Comparison of ENCODE assay signal across 9 mouse cellular contexts in the genomic region with DNA sequence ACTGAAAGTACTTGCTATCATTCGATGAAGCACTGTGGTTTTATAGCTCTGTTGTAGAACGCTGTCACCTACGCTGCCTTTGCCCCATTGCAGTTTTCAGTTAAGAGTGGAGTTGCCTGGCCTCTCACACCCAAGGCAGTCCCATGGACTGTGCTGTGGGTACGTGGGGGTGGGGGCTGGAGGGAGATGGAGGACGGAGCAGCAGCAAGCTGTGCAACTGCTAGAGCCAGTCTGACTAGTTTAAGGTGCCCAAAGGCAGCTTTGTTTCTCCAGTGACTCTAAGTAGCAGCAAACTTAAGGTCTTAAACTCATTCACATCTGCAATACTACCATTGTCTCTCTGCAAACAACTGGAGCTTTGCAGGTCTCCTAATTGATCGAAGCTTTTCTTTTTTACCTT.
DNase-seq lines count a peak whose midpoint lies in the region; TF ChIP-seq lines count a peak whose summit lies in the region.
"Had no signal": no experiment of that assay in that cellular context is flagged by ENCODE, and none has a peak within 500 bp of the region (broad histone marks: within the 10 kb centered on the region; RNA-seq: fewer than 3 reads in every experiment).

No protein-coding gene starts in this region.

- no peak for DNase-seq in gastrocnemius, adult 2 months
- DNase-seq in gastrocnemius, postnatal 14 days: no peak
- peak; percentile 75 for DNase-seq in urinary bladder, postnatal 14 days (ENCODE audit: low spot score)
- no peak for DNase-seq in urinary bladder, postnatal 10 days (ENCODE audit: low spot score)
- DNase-seq in liver: peak; percentile 48
- no peak for DNase-seq in testis, postnatal 10 days (ENCODE audit: low spot score)
- DNase-seq in frontal cortex, postnatal 14 days (ENCODE audit: low spot score in 2 of 2): no peak
- no peak for DNase-seq in adrenal gland, postnatal 14 days
- DNase-seq: layer of hippocampus, postnatal 36 days had no signal

- no peak overlapping the region for H3K4me3 ChIP-seq in gastrocnemius, adult 2 months

- intact Hi-C loops in gastrocnemius, adult 2 months (cut with DNase I): loop anchor here (1.0 to 10.0 kb wide), 3 partner anchors 158 to 219 kb away; no protein-coding TSS in a partner anchor
- intact Hi-C loops in gastrocnemius, postnatal 14 days (cut with DNase I; ENCODE audit: low total_unique reads): loop anchor here (5.0 kb wide), 1 partner anchor 93 kb away; a partner anchor contains a TSS

- TF ChIP-seq CTCF in gastrocnemius, adult 2 months (IDR thresholded peaks at IDR 0.05): no peak

- peak overlapping the region; percentile 28; the same call in 1 of the 2 replicates for H3K27ac ChIP-seq in gastrocnemius, adult 2 months

Comparison
In these comparisons a context has a peak if more than half of its experiments do, and no peak if none do; other contexts are left out.
1. DNase-seq: peak in urinary bladder, postnatal 14 days (single experiment) and liver (single experiment); none in gastrocnemius, adult 2 months (single experiment), gastrocnemius, postnatal 14 days (single experiment), urinary bladder, postnatal 10 days (single experiment), testis, postnatal 10 days (single experiment), frontal cortex, postnatal 14 days (0 of 2) and adrenal gland, postnatal 14 days (single experiment).